Mouse (Mus musculus): Measurements from ENCODE around the gene Pkd2l1.
"Not testable (repeated sequence)": the region's sequence is repeated elsewhere in the genome, so short reads cannot be mapped to it uniquely, and the experiment has no call there.

The Pkd2l1 gene

GRCm38 (mm10) chr19:44159386-44159785 lies 32.9 kb downstream of the Pkd2l1 start:
- intact Hi-C loops (cut with DNase I) = no loop called here

- intact Hi-C loops (cut with DNase I) = no loop called here
Measured at GRCm38 (mm10) chr19:44157005-44157404, 35.2 kb downstream of the Pkd2l1 start.

GRCm38 (mm10) chr19:44153781-44154180 lies 38.5 kb downstream of the Pkd2l1 start:
- intact Hi-C loops (cut with DNase I) = no loop called here

- intact Hi-C loops (cut with DNase I) = loop anchor here (5.0 kb wide), 1 partner anchor 77 kb away; no protein-coding TSS in a partner anchor
Measured at GRCm38 (mm10) chr19:44148991-44149390, 43.3 kb downstream of the Pkd2l1 start.

- intact Hi-C loops (cut with DNase I) = loop anchor here (5.0 kb wide), 1 partner anchor 76 kb away; no protein-coding TSS in a partner anchor
Measured at GRCm38 (mm10) chr19:44148345-44148744, 43.9 kb downstream of the Pkd2l1 start.

- intact Hi-C loops (cut with DNase I) = loop anchor here (5.0 kb wide), 1 partner anchor 75 kb away; no protein-coding TSS in a partner anchor
Measured at GRCm38 (mm10) chr19:44146951-44147350, 45.3 kb downstream of the Pkd2l1 start.

- intact Hi-C loops (cut with DNase I) = loop anchor here (5.0 kb wide), 1 partner anchor 74 kb away; no protein-coding TSS in a partner anchor
Measured at GRCm38 (mm10) chr19:44146568-44146879, 45.7 kb downstream of the Pkd2l1 start.

- intact Hi-C loops (cut with DNase I) = loop anchor here (5.0 kb wide), 1 partner anchor 74 kb away; no protein-coding TSS in a partner anchor
Measured at GRCm38 (mm10) chr19:44145702-44146567, 46.3 kb downstream of the Pkd2l1 start, which contains the start of gene Bloc1s2. TSS of gene Bloc1s2 (minus strand) at chr19:44146446.

GRCm38 (mm10) chr19:44144366-44144765 lies 47.9 kb downstream of the Pkd2l1 start:
- intact Hi-C loops (cut with DNase I) = no loop called here

- intact Hi-C loops (cut with DNase I) = no loop called here
Measured at GRCm38 (mm10) chr19:44135960-44136485, 56.2 kb downstream of the Pkd2l1 start.

GRCm38 (mm10) chr19:44135072-44135959 lies 56.9 kb downstream of the Pkd2l1 start, which contains the start of gene Cwf19l1:
TSS of gene Cwf19l1 (minus strand) at chr19:44135876.
- intact Hi-C loops (cut with DNase I) = no loop called here

GRCm38 (mm10) chr19:44132917-44133316 lies 59.3 kb downstream of the Pkd2l1 start:
- intact Hi-C loops (cut with DNase I) = no loop called here

- intact Hi-C loops (cut with DNase I) = no loop called here
Measured at GRCm38 (mm10) chr19:44128560-44128959, 63.7 kb downstream of the Pkd2l1 start.

GRCm38 (mm10) chr19:44127729-44128497 lies 64.3 kb downstream of the Pkd2l1 start:
- intact Hi-C loops (cut with DNase I) = no loop called here

- intact Hi-C loops (cut with DNase I) = no loop called here
Measured at GRCm38 (mm10) chr19:44121137-44121536, 71.1 kb downstream of the Pkd2l1 start.

GRCm38 (mm10) chr19:44120686-44121085 lies 71.6 kb downstream of the Pkd2l1 start:
- intact Hi-C loops (cut with DNase I) = not testable (repeated sequence)

GRCm38 (mm10) chr19:44117793-44118192 lies 74.4 kb downstream of the Pkd2l1 start:
- intact Hi-C loops (cut with DNase I) = no loop called here

- intact Hi-C loops (cut with DNase I) = no loop called here
Measured at GRCm38 (mm10) chr19:44111706-44112105, 80.5 kb downstream of the Pkd2l1 start.

GRCm38 (mm10) chr19:44110356-44110755 lies 81.9 kb downstream of the Pkd2l1 start:
- intact Hi-C loops (cut with DNase I) = no loop called here

- intact Hi-C loops (cut with DNase I) = no loop called here
Measured at GRCm38 (mm10) chr19:44108996-44109395, 83.2 kb downstream of the Pkd2l1 start.
